Mouse (Mus musculus) G1E-ER4 (cell line): ENCODE results near the gene Col24a1. TPM values are rescaled to one million over a fixed set of nuclear protein-coding genes. Genes with fewer than 3 reads are reported as not detected.

Source experiments
- GATA1 ChIP-seq: IDR thresholded peaks from one replicate; pipeline ENCODE4 v1.8.0; 2012; ENCODE audit warnings: low read length, inconsistent platforms
- polyA plus RNA-seq: library from polyadenylated mRNA; stranded (reverse); fragments of >175 nt; gene quantifications from 2 replicates; pipeline ENCODE4 v1.2.3, GENCODE M21; 2012

The Col24a1 gene
- polyA plus RNA-seq, 1 experiment = not detected

DNA sequence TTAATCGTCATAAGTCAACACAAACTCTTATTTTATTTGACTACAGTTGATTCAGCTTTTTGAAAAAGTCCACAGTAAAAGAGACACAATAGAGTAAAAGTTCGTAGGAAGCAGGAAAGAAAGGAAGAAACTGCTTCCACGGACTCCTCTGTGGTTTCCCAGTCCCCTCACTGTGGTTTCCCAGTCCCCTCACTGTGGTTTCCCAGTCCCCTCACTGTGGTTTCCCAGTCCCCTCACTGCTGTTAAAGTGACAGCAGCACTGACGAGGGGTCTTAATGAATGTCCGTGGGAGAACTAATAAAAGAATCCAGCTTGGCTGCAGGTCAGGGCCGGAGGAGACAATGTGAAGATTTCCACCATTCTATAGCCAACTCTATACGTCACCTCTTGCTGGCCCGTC lies 39.4 kb downstream of the Col24a1 start:
- no peak for TF ChIP-seq GATA1

GRCm38 (mm10) chr3:145334046-145334445 lies 41.8 kb downstream of the Col24a1 start:
- TF ChIP-seq GATA1 = no peak

- TF ChIP-seq GATA1 = no peak
Observed at GRCm38 (mm10) chr3:145337161-145337560, 44.9 kb downstream of the Col24a1 start.

DNA sequence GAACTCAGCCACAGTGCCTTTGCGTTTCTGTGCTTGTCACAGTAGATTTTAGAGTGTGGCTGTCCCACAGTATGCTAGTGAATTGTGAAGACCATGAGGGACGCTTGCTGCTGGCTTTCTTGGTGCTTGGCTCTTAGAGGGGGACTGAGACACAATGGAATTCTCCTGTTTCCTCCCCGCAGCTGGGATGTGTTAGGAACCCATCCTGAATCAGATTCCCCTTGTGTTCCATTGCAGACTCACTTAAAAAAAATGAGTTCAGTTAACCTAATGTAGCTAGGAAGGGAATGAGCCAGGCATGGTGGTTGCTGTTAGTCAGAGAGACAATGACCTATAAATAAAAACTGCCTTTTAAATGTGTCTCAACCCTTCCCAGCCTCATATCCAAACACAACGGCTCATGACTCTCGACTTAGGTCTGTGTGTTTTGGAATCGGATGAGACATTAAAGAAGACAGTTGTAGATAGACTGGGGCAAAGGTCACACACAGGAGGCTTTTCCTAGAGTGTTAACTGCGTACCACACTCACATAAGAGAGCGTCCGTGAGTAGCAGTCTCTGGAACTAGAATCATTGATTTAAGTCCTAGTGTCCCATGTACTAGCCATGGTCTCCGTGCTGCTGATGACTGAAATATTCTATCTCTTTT lies 47.7 kb downstream of the Col24a1 start:
- no peak for TF ChIP-seq GATA1

DNA sequence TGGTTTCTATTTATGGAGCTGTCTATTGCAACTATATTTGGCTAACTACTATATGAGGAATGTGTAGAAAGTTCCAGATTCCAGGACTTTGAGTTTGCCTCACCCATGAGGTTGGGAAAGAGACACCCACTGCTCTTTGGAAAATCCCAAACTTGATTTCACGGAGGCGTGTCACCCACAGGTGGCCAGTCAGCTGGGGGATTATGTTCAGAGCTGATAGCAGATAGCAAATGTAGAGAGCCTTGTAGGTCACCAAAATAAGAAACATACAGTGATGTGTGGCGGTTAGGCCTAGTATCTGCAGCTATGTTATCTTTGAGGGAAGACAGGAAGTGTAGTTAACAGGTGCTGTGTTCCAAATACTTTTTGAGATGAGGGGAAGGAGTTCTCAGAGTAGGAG lies 56.4 kb downstream of the Col24a1 start:
- no peak for TF ChIP-seq GATA1

DNA sequence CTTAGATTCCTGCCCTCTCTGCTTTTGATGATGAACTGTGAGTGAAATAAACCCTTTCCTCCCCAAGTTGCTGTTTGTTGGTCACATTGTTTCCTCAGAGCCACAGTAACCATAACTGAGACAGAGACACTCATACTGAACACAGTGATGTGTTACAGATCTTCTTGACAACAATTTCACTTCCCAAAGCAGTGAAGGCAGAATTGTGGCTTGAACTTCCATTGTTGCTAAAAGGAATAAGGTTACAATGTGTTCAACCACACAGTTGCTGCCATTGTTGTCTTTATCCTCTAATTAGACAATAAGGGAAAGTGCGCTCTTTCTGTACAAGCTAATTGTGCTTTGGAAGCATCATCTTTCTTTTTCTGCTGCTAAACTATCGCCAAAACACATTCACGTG lies 61.7 kb downstream of the Col24a1 start:
- TF ChIP-seq GATA1 = no peak

DNA sequence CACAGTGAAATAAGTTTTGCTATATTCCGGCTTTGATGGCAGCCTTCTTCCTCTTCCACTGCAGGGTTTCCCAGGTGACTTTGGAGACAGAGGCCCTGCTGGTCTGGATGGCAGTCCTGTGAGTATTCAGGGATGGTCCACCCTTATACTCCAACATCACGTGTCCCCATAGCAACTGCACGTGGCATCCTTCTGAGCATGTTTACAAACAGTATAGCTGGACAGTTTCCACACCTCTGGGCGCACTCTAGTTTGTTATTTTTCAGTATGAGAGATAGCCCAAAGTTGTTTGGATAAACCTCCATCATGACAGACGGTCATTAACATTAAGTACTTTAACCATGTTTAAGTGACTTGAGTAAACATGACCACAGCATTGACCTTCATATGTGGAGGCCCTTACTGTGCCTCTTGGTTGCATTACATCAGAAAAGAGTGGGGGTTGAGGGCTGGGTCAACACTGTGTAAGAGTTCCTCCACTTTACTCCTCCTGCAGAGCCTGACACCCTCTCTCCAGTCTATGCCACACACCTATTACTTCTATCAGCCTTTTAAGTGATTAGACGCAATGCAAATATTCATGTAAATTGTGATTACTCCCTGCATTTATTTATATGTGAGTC lies 64.7 kb downstream of the Col24a1 start:
- no peak for TF ChIP-seq GATA1

DNA sequence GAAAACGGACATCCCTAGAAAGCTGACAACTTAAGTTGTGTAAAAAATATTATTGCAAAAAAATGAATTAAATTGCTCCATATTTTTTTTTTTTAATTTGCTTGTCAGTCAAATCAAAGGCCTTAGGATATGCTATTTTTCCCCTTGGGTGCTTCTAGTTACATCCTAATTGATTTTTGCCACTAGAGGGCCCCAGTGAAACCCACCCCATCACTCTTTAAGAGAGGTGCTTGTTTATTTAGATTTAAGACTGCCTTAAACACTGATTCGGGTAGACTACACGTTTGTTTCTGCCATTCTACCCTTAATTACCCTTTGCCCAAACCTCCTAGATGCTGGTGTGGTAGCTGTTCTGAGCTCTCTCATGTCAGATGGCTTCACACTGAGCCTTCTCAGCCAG lies 73.0 kb downstream of the Col24a1 start:
- TF ChIP-seq GATA1 = no peak

DNA sequence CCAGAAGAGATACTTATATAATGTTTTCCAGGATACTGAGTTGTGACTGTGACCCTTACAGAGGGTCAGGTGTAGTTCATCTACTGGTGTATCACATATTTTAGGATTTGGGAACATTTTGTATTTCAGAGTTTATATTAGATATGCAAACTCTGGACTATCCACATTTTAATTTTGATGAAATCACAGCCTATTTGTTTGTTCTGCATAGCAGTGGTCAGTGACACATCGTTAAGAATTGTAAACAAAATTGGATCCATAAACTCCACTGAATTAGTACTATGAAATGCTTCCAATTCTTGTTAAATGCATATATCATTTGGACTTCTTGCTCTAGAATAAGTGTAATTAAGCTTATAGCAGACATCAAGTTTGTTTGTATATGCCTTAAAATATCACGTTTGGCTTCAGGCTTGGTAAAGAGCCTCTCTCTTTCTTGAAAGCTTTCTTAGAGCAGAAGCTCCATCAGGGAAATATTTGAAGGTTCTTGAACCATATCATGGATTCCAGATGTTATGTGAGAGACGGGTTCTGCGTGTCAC lies 75.0 kb downstream of the Col24a1 start:
- no peak for TF ChIP-seq GATA1

DNA sequence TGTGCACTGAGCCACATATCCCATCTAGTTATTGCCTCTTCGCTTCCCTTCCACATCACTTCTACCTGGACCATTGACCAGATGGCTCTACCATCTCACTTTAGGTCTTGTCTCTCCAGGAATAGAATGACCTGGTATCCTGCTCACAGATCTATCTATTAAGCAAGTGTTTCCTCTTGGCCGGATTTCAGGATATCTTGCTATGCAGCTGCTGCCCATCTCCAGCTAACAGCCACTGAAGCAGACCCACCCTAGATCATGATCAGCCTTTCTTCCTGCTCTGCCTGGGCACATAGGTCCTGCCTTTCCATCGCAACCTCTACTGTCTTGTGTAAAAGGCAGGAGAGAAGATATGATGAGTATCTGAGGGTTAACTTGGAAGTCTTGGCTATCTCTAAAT lies 84.0 kb downstream of the Col24a1 start:
- TF ChIP-seq GATA1 = no peak

DNA sequence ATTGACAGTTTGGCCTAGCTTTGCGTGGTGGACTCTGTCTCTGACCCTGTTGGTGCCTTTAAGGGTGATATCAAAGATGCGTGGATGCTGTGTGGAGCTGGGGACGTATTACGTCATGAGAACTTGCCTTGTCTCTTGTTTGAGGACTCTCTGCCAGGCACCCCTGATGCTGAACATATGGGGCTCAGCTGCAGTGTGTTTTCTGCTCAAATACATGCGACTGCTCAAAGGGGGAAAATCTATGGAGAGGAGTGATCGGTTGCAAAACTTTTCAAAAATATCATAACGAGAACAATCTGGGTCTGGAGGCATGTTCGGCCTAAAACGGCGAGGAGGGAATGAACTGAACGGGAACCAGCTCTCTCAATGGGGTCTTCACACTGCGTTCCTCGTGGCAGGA lies 90.8 kb downstream of the Col24a1 start:
- TF ChIP-seq GATA1 = no peak

GRCm38 (mm10) chr3:145386434-145386833 lies 94.2 kb downstream of the Col24a1 start:
- TF ChIP-seq GATA1 = no peak

DNA sequence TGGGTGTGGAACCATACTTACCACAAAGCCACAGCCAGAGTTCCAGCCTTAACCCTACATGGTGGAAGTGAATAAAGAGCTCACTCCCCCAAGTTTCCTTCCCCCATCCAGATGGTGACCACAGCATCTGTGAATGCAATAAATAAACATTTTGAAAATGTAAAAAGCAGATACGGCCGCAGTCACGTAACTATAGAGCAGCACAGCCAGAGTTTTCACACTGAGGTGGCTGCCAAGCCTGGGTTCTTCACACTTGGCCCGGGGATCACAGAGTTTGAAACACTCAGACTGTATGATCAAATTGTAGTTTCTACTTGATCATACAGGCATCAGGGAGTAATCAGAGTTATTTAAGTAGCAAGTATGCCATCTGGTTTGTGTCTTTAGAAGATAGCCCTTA lies 98.4 kb downstream of the Col24a1 start:
- TF ChIP-seq GATA1 = no peak

DNA sequence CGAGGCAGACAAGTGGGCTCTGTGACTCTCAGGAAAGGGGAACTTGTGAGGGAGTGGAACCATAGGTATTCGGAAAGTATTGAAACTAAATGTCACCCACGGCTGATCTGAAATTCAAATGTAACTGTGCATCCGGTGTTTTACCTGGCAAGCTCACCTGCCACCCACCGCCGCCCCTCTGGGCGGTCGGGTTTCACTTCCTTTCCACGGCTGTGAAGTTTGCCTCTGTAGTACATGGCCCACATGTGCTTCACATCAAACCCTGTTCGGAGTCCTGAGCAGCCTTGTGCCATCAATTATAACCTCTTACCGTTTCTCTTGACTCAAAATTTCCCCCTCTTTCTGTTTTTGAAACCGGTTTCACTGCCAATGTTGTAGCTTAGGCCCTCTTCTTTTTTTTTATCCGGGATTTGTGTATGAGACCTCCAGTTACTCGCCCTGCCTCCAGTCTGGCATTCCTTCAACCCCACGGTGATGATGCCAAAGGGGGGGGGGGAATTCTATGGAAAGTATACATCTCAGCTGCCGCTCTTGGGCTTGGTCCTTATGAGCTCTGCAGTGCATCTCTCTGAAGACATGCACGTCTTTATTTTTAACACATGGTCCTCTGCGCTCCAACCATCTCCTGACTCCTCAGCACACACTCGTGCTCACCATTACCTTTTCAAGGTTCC lies 99.9 kb downstream of the Col24a1 start:
- no peak for TF ChIP-seq GATA1

DNA sequence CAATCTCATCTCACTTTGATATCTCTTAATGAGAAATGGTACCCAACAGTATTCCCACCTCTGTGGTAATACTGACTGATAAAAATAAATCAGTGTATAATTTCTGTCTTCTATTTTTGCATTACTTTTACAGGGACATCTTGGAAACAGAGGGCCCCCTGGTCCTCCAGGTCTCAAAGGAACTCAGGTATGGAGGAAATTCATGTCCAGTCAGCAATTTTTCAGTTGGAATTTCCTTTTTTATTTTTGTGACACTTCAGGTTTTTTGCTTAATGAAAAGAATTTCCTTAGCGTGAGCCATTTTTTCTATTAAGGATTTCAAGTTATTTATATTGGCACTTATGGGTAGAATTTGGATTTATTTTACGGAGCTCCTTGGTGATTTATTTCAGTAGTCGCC lies 106.9 kb downstream of the Col24a1 start:
- TF ChIP-seq GATA1 = no peak

DNA sequence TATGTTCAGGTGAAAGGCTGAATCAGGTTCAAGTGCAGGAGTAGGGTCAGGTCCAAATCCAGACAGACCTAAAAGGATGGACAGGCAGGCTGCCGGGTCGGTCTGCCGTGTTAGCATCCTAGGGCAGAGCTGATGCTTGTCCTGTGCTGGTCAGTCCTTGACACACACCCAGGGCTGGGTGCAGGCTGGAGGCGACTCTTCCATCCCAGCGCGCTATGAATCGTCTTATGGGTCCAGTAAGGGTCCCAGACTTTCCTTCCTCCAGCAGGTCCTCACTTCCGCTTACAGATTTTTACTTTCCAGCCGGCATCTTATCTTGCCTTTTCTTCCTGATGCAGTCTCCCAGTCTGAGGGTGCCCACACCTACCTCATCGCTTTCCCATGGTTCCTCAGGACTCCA lies 110.0 kb downstream of the Col24a1 start:
- TF ChIP-seq GATA1 = no peak

GRCm38 (mm10) chr3:145402994-145403393 lies 110.7 kb downstream of the Col24a1 start:
- no peak for TF ChIP-seq GATA1
